Comparison of ENCODE assay signal across 1 mouse cellular context in the genomic region with DNA sequence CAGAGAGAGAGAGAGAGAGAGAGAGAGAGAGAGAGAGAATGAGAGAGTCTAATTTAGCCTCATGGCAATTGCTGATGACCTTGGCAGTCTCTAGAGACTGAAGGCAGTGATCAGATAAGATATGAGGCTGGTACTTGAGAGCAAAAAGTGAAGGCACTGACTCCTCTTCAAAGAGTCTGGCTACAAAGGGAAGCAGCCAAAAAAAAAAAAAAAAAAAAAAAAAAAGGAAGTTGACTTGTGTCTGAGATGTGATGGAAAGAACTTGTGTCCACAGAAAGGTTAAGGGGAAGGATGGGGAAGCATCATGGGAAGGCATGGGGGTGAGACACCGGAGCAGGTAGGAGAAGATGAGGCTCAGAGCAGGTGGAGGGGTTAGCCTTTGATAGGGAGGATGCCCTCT.
TF ChIP-seq lines count a peak whose summit lies in the region.

No protein-coding gene starts in this region.

TF ChIP-seq in MEL, 35 proteins besides CTCF, POLR2A, EP300 and RAD21 (continued from another document):
- TF ChIP-seq ZKSCAN1 (IDR thresholded peaks at IDR 0.05; ENCODE audit: low read depth, low read length), result peak; percentile 36; the same call in 1 of the 2 replicates
- TF ChIP-seq MXI1 (IDR thresholded peaks at IDR 0.05; ENCODE audit: low read depth, low read length), result no peak
- peak; percentile 99 for TF ChIP-seq ZNF384 (IDR thresholded peaks at IDR 0.05; ENCODE audit: low read depth, low read length)
- TF ChIP-seq JUND (IDR thresholded peaks at IDR 0.05; ENCODE audit: low read depth, low read length), result no peak
- no peak for TF ChIP-seq ZMIZ1 (IDR thresholded peaks at IDR 0.05; ENCODE audit: low read depth, low read length)
- TF ChIP-seq MEF2A (IDR thresholded peaks at IDR 0.05; ENCODE audit: extremely low read depth, insufficient replicate concordance, low read depth, low read length, poor library complexity, severe bottlenecking), result no peak
- TF ChIP-seq GABPA (IDR thresholded peaks at IDR 0.05; ENCODE audit: low read depth, low read length), result no peak
- no peak for TF ChIP-seq BHLHE40 (IDR thresholded peaks at IDR 0.05; ENCODE audit: borderline replicate concordance, low read depth, low read length)
- no peak for TF ChIP-seq USF1 (IDR thresholded peaks at IDR 0.05; ENCODE audit: low read depth, low read length)
- TF ChIP-seq ZC3H11A (IDR thresholded peaks at IDR 0.05; ENCODE audit: low read depth, low read length), result no peak
- TF ChIP-seq MYB (IDR thresholded peaks at IDR 0.05; ENCODE audit: low read depth, low read length), result no peak
- no peak for TF ChIP-seq TBP (IDR thresholded peaks at IDR 0.05; ENCODE audit: low read depth, low read length)
- TF ChIP-seq ELF1 (IDR thresholded peaks at IDR 0.05; ENCODE audit: low read depth, low read length), result no peak
- TF ChIP-seq CHD2 (IDR thresholded peaks at IDR 0.05; ENCODE audit: low read length), result no peak
- TF ChIP-seq RCOR1 (IDR thresholded peaks at IDR 0.05; ENCODE audit: low read depth, low read length), result peak; percentile 31; the same call in 1 of the 2 replicates
- TF ChIP-seq HCFC1 (IDR thresholded peaks at IDR 0.05; ENCODE audit: low read depth, low read length), result 0 out of 2 replicates have a peak, but pooled peaks have one; percentile 17
- TF ChIP-seq CHD1 (IDR thresholded peaks at IDR 0.05; ENCODE audit: low read depth, low read length), result no peak
- peak; percentile 77 for TF ChIP-seq GATA1 (IDR thresholded peaks at IDR 0.05; ENCODE audit: low read depth, low read length)
TF ChIP-seq in MEL: peak in this region for 9.
